Mouse (Mus musculus): Measurements from ENCODE around the gene Tesc.

DNA sequence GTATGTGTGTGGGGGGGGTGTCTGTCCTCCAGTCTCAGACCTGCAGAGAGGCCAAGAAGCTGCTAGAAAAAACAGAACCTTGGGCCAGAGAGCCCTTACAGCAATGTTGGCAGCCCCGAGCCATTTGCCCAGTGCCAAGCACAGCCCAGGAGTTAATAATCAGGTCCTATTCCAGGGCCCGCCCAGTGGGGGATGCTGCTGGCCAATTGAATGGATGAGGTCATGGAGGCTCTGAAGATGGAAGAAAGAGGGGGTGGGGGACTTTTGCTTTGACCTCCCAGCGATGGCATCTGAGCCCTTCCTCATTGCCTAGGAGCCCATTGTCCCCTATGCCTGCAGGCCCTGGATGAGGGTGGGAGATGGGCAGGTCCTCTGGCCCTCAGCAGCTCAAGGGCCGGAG, 4.0 kb downstream of the Tesc start:
- TF ChIP-seq CTCF (IDR thresholded peaks at IDR 0.05; ENCODE audit: insufficient read depth, low read depth, low read length) (no peak), POLR2A (IDR thresholded peaks at IDR 0.05; ENCODE audit: insufficient read depth, low read depth, low read length) (no peak)

All from olfactory bulb, adult 2 months (tissue).